Mouse (Mus musculus): ENCODE results near the gene Psmb8. TPM values are rescaled to one million over a fixed set of nuclear protein-coding genes. Genes with fewer than 3 reads are reported as not detected.

The Psmb8 gene
- total RNA-seq, 4 experiments from 2014 or later, result 4.0 to 12.1 (median 7.1) TPM

- no peak for DNase-seq (ENCODE audit: low spot score in 2 of 2)
Measured at GRCm38 (mm10) chr17:34247047-34247446, 49.5 kb downstream of the Psmb8 start.

- no peak for DNase-seq (ENCODE audit: low spot score in 2 of 2)
Measured at GRCm38 (mm10) chr17:34248764-34249163, 51.2 kb downstream of the Psmb8 start.

GRCm38 (mm10) chr17:34249361-34249760 is 51.8 kb downstream of the Psmb8 start:
- no peak for DNase-seq (ENCODE audit: low spot score in 2 of 2)

GRCm38 (mm10) chr17:34249878-34250277 is 52.4 kb downstream of the Psmb8 start:
- no peak for DNase-seq (ENCODE audit: low spot score in 2 of 2)

Other genes starting within 250 kb of the Psmb8 start
- gene B3galt4, start 246.2 kb upstream of the Psmb8 start, total RNA-seq (2022), result 1 to 10 TPM; 5.8 to 6.9 (median 6.2) TPM
- gene Vps52, start 241.9 kb upstream of the Psmb8 start, total RNA-seq (2022), result 10 to 100 TPM; 70.6 to 79.6 (median 72.8) TPM
- 100 to 1,000 TPM; 328 to 351 (median 339) TPM for gene Rps18, start 241.7 kb upstream of the Psmb8 start, total RNA-seq (2022)
- 10 to 100 TPM; 31.2 to 66.9 (median 50.2) TPM for gene H2-K1, start 197.4 kb upstream of the Psmb8 start, total RNA-seq (2022)
- gene Ring1, start 173.0 kb upstream of the Psmb8 start, total RNA-seq (2022), result 10 to 100 TPM; 31.4 to 43.5 (median 36.1) TPM
- gene H2-Ke6, start 169.7 kb upstream of the Psmb8 start, total RNA-seq (2022), result 10 to 100 TPM; 45.6 to 50.2 (median 46.4) TPM
- gene Slc39a7, start 166.0 kb upstream of the Psmb8 start, total RNA-seq (2022), result 10 to 100 TPM; 91.2 to 98.6 (median 95.0) TPM
- gene Rxrb, start 165.9 kb upstream of the Psmb8 start, total RNA-seq (2022), result 10 to 100 TPM; 72.8 to 87.6 (median 78.1) TPM
- gene Col11a2, start 158.3 kb upstream of the Psmb8 start, total RNA-seq (2022), result 10 to 100 TPM; 12.6 to 18.0 (median 16.8) TPM
- gene H2-Oa, start 105.4 kb upstream of the Psmb8 start, total RNA-seq (2022), result 1 to 10 TPM in 2 of 4 experiments, under 1 TPM in 1, not detected in 1; 0.44 to 2.2 (median 1.7) TPM
- gene H2-DMa, start 78.2 kb upstream of the Psmb8 start, total RNA-seq (2022), result 10 to 100 TPM; 20.7 to 35.3 (median 30.7) TPM
- 100 to 1,000 TPM; 181 to 210 (median 190) TPM for gene Brd2, start 75.1 kb upstream of the Psmb8 start, total RNA-seq (2022)
- 1 to 10 TPM in 3 of 4 experiments, under 1 TPM in 1; 0.84 to 3.5 (median 2.0) TPM for gene H2-DMb2, start 54.4 kb upstream of the Psmb8 start, total RNA-seq (2022)
- 1 to 10 TPM; 2.2 to 7.1 (median 3.5) TPM for gene H2-DMb1, start 44.6 kb upstream of the Psmb8 start, total RNA-seq (2022)
- gene Tap1, start 10.2 kb upstream of the Psmb8 start, total RNA-seq (2022), result 1 to 10 TPM; 3.0 to 8.6 (median 4.6) TPM
- gene Psmb9, start 10.0 kb upstream of the Psmb8 start, total RNA-seq (2022), result 1 to 10 TPM; 2.6 to 3.2 (median 3.0) TPM
- 10 to 100 TPM; 10.2 to 18.0 (median 16.3) TPM for gene Tap2, start 5.8 kb downstream of the Psmb8 start, total RNA-seq (2022)
- gene H2-Ob, start 41.2 kb downstream of the Psmb8 start, total RNA-seq (2022), result 1 to 10 TPM in 2 of 4 experiments, under 1 TPM in 2; 0.54 to 1.3 (median 0.90) TPM
- gene H2-Ab1, start 60.0 kb downstream of the Psmb8 start, total RNA-seq (2022), result 10 to 100 TPM in 2 of 4 experiments, 1 to 10 TPM in 2; 2.4 to 30.3 (median 11.7) TPM
- gene H2-Aa, start 90.1 kb downstream of the Psmb8 start, total RNA-seq (2022), result 10 to 100 TPM in 2 of 4 experiments, 1 to 10 TPM in 2; 3.4 to 37.3 (median 13.3) TPM
- 10 to 100 TPM in 2 of 4 experiments, 1 to 10 TPM in 2; 2.7 to 26.0 (median 9.3) TPM for gene H2-Eb1, start 108.1 kb downstream of the Psmb8 start, total RNA-seq (2022)
- not detected for gene H2-Eb2, start 127.9 kb downstream of the Psmb8 start, total RNA-seq (2022)
- gene Btnl2, start 157.1 kb downstream of the Psmb8 start, total RNA-seq (2022), result under 1 TPM; 0.49 to 0.82 (median 0.63) TPM
- not detected for gene Btnl1, start 179.4 kb downstream of the Psmb8 start, total RNA-seq (2022)
- gene BC051142, start 201.1 kb downstream of the Psmb8 start, total RNA-seq (2022), result 1 to 10 TPM; 3.3 to 5.1 (median 4.3) TPM